Mouse (Mus musculus) monocyte, adult 2 months (primary cell): ENCODE data around the gene Bcdin3d.
"Not testable (repeated sequence)": the region's sequence is repeated elsewhere in the genome, so short reads cannot be mapped to it uniquely, and the experiment has no call there.

ENCODE experiments used
- DNase-seq, 2 experiments: peaks; one replicate each; pipeline ENCODE4 v3.0.0; 2022; ENCODE audit warnings: low spot score in 2 of 2, low read depth in 1 of 2

Bcdin3d gene

DNA sequence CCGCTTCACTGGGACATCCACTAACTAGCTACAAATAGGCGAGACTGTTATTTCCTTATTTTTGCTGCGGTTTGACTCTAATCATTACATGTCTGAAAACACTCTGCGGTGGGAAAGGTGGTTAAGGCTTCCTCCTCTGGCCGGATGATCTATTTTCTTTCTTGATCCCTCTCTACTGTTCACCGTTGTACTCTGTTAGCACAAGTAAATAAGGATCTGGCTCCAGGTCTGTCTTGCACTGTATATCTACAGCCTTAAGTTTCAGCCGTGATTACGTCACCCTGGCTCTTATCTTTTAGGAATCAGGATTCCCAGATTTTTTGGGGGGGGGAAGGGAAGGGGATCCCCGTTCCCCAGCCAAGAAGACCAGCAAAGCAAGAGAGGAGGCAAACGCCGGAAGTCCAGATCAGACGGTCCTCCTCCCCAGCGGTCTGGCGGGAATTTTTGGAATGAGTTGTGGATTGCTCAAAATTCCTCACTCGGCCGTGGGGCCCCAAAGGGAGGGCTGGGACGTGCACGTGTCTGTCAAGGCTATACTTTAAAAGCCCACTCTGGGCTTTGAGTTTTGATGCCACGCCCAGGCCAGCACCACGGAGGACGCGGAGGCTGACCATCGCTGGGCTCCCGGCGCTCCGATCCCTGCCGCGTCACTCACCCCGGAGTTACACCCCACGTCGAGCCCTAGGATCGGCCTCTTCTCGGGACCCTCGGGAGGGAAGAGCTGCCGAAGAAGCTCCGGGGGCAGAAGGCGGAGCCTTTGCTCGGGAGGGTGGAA lies 542 bp downstream of the Bcdin3d start:
- no peak for DNase-seq

DNA sequence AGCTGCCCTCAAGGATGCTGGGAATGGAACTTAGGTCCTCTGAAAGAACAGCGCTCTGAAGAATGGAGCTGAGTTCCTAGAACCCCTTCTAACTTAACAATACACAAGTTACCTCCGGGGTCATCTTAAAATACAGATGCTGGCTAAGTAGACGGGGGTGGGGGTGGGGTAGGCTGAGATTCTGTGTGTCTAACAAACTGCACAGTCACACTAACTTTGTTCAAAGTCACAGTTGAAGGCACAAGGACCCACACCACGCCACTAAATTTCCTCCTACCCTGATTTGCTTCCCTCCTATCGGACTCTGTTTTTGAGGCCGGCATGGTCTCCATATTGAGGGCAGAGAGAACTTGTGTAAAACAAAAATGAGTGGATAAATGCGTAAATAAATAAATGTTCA lies 1.6 kb downstream of the Bcdin3d start:
- DNase-seq, result no peak

DNA sequence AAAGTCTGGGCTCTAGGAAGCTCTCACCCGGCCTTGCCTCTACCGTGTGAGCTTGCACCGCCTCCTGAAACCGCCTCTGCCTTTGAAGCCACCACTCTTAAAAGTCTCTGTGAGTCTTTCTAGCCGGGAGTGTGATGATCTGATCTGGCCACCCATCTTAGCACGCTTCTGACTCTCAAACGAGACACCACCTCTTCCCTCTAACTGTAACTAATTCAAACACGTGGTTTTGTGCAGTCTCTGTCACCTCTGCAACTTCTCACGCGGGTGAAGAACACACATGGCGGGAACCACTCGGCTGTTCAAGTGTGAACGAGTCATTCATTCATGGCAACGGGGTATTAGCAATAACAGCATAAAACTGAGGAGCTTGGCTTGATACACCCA lies 2.9 kb downstream of the Bcdin3d start:
- no peak for DNase-seq

DNA sequence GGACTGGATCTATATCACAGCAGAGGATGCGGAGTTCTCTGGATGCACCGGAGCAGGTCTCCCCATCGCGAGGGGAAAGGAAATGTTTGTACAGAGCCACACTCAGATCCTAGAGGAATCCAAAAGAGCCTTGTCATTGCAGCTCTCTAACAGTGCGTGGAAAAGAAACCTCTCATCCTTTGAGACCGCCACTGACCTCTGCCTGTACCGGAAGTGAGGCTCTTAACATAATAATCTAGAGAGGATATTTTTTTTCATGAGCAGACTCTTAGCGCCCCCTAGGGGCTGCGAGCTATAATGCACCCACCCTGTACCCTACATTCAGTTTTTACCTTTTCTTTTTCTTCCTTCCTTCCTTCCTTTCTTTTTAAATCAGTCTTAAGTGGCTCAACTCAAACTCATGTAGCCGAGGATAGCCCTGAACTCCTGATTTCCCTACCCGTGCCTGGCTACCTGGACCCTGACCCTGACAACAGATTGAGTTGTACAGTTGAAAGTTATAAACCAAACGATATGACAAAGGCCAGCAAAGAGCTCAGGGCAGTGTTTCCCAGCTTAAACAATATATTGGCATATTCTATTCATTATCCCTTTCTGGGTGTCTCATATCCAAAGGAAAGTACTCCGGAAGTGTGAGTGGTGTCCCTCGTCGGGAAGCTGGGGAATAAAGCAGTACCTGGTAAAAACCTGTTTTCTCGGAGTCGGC lies 3.4 kb downstream of the Bcdin3d start:
- DNase-seq, result no peak

DNA sequence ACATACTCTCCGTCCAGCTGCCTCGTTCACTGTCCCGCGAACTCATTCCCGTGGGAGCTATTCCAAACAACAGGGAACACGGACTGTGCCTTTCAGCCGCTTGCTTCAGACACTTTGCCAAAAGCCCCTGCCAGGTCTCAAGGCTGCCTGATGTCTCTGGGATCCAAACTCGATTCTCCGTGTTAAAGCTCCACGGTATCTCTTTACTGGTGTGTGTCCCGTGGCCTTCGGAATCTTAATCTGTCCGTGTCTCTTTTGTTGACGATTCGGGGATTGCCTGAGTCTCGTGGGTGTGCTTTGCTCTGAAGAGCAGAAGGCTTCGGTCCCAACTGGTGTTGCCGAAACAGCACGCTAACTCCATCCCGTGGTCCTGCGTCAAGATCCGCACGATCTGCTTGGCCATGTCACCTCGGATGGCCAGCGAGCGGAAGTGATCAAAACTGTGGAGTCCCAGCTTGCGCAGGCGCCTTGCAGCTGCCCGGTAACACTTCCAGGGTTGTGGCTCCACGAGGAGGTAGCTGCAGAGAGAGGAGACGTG lies 4.2 kb downstream of the Bcdin3d start:
- DNase-seq, result no peak

DNA sequence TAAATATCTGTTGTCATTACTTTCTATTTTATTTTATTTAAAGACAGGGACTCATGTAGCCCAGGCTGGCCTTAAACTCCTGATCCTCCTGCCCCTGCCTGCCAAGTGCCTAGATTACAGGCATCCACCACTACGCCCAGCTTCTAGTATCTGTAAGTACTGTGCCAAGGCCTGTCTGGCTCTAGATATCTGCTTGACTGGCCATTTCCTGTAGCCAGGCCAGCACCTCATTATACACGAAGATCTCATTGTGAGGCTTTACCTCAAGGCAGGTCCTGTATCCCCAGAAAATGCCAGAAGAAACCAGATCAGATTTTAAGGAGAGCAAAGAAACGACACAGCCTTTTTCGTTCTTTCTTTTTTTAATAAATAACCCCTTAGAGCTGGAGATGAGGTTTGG lies 4.8 kb downstream of the Bcdin3d start:
- DNase-seq, result no peak

DNA sequence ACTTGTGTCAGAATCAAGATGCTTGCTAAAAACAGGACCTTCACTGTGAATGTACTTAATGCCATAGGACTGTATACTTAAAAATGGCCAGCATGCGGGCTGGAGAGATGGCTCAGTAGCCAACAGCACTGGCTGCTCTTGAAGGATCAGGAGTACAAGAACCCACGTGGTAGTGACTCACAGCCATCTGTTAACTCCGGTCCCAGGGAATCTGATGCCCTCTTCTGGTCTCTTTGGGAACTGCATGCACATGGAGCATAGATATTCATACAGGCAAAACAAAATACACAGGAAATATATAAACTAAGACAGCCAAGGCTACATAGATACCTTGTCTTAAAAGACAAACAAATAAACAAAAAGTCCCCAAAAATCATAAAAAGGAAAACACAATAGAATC lies 5.5 kb downstream of the Bcdin3d start:
- peak in 1 of 2 experiments; percentile 71 for DNase-seq

DNA sequence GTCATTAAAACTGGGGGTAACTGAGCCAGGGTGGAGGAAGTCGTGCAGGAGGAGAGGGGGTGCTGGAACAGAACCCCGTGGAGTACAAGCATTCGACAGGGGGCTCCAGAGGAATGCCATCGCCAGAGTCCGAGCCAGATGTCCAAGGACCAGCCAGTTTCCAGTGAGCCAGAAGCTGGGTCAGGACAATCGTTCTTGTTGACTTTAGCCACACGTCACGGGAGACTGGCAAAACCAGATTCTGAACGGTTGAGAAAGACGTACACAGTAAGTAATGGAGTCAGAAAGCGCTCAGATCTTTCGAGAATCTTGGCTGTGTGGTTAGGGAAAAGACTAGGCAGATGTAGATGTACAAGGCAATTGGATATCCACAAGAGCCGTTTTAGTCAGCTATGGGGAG lies 11.3 kb downstream of the Bcdin3d start:
- DNase-seq, result no peak

DNA sequence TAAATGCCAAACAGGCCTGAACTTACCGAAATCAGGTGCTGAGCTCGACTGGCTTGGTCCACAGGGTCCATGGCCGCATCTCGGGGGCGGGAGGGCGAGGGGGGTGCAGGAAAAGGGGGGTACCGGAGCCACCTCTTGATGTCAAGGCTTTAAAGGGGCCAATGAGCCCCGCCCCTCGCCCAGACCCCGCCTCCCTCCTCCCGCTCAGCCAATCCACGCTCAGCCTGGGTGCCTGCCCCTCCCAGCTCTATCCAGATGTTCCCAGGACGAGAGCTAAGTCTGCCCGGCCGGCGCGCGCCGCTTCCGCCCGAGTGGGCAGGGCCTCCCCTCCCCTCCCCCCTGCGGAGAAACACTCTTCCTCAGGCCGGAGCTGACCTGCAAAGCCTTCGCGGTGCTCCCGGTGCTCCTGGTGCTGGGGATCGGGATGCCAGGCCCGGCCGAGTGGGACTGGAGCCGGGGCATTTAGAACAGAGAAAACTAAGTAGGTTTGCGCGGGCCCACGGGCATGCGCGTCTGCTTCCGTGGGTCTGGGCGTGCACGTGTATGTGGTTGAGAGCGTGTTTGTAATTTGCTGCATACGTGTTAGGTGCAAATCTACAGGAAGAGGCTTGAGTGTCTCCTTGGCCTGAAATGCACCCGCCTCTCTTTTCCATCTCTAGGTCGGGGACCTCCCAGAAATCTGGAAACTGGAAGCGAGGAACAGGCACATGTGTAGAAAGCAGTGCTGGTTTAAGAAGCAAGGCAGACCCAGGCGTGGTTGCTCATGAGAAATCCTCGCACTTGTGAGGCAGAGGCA lies 16.7 kb downstream of the Bcdin3d start, which contains the start of gene Nckap5l:
Nckap5l (minus strand) TSS at position 143 of the 796 bp plus-strand sequence.
- peak; percentile 43 to 61 for DNase-seq

DNA sequence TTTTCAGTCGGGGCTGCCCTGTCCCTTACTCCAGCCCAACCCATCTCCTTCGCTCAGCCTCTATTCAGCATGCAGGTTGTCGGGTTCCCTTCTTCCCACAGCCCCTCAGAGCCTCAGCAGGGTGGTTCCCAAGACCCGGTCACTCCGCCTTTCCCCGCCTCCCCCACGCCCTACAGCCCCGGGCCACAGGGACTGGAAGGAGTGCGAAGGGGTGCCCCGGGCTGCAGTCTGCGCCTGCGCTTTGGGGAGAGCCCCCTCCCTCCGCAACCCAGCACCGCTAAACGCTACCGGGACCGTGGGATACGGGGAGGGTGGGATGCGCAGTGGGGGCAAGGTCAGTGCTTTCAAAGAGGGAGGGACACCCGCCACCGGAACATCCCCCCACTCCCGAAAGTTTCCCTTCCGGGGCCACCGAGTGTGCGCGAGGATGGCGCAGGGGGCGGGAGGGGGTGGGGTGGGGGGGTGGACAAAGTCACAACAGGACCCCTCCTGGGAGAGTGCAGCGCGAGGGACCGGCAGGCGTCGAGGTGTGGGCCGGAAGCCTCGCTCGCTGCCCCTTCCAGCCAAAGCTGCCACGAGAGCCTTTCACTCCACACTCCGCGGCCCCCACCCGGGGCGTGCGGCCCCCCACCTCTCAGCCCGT lies 17.4 kb downstream of the Bcdin3d start:
- peak in 1 of 2 experiments; percentile 6 for DNase-seq

DNA sequence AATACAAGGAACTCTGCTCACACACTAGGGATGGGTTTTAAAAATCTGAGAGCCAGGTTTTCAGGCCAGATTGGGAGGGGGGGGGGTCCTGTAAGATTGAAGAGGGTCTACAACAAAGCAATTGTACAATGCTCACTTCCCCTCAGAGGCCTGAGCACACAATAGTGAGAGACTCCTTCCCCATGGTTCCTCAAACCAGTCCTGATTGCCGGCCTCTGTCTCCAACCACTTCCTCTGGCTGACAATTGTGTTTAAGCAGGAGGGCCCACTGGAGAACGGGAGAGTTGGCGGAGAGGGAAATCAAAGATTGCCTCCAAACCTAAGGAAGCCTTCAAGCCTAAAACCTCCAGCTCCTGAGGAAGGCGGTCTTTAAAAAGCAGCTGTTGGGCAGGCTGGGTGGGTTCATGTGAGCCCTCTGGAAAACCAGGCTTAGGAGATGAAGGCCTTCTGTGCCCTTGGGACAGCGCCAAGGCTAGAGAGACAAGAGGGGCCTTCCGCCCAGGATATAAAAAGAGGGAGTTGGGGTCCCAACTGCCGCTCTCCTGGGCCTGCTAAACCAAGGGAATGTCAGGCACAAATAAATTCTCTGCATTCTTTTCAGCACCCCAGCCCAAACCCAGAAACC lies 18.1 kb downstream of the Bcdin3d start:
- peak in 1 of 2 experiments; percentile 11 for DNase-seq

DNA sequence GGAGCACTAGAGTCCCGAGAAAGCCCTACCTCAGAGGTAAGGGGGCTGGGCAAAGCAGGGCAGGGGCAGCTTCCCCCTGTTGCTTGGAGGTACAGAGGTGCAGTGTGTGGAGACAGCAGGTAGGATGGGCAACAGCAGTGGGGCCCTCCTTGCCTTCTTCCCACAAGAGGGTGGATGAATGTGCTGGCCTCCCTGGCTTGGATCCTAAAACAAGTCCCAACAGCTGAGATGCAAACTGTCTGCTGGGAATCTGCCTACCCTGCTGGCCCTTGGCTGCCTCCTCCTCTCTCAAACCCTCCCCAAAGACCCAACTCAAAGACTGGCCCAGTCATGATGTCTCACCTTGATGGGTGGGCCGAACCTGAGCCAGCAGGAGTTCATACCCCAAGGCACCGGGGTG lies 19.1 kb downstream of the Bcdin3d start:
- no peak for DNase-seq

DNA sequence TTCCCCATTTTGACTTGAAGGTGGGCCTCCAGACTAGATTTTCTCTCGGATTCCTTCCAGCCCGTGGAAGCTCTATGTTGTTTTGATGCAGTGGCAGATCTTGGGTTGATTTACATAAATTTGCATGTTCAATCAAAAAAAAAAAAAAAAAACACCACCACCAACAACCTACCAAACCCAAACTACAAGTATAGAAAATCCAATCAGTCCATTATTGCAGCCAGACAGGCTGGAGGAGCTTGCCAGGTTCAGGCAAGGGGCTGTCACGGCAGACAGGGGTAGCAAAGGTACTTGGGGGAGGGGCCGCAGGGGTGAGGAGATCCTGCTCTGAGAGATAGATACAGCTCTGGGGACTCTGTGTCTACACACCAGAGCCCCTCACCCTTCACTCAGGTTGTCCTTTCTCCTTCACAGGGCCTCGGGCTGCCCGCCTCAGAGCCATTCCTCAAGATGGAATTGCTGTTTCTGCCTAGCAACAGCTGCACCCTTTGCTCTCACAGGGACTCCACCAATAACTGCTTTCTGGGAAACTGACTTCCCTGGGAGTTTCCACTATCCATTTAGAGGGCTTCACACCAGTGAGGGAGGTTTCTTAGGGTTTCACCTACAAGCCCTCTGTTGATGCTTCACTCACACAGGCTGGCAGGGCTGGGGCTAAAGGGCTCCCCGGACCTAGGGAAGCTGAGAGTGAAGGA lies 19.8 kb downstream of the Bcdin3d start:
- no peak for DNase-seq

DNA sequence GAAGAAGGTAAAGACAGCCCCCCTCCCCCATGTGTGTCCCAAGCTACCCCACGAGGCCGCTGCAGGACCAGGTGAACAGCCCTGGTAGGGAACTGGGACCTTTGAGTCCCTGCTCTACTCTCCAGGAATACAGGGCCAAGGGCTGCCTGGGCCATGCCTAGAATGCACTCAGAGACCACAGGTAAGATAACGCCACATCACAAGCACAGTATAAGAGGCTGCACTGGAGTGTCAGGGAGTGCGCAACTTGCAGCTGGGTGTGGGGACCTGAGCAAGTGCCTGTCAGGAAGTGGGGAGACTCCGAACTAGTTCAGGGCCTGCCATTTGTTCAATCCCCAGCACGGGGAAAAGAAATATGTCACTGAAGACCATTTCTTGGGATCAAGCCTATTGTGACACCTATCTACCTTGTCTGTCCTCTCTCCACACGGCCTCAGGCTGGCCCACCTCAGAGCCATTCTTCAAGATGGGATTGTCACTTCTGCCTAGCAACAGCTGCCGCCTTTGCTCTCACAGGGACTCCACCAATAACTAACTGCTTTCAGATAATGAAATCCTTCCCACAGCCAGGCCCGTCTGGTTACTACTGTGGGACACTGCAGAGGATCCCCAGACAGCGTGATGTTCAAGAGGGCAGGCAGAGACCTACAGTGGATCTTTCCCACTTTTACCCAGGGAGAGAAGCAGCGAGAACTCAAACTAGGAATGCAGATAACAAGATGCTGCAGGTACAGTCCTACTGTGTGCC lies 21.2 kb downstream of the Bcdin3d start:
- no peak for DNase-seq

DNA sequence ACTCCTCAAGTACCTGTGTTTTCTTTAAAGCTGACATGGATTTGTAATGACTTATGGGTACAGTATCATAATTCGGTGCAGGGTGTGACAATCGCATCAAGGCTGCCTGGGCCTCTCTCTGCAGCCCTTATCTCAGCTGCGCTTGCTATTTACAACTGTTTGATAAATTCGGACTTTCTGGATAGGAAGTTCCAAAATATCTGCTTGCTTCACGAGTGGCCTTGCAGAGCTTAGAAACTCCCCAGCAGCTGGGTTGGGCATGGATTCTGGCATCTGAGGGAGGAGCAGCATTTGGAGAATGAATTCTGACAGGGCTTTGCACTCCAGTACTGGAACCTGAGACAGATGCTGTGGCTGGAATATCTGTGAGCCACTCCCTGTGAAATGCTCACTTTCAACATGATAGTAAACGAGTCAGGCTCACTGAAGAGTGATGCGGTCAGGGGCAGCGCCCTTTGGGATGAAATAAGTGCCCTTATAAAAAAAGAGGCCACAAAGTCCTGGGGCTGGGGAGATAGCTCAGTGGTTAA lies 24.7 kb downstream of the Bcdin3d start:
- no peak for DNase-seq

DNA sequence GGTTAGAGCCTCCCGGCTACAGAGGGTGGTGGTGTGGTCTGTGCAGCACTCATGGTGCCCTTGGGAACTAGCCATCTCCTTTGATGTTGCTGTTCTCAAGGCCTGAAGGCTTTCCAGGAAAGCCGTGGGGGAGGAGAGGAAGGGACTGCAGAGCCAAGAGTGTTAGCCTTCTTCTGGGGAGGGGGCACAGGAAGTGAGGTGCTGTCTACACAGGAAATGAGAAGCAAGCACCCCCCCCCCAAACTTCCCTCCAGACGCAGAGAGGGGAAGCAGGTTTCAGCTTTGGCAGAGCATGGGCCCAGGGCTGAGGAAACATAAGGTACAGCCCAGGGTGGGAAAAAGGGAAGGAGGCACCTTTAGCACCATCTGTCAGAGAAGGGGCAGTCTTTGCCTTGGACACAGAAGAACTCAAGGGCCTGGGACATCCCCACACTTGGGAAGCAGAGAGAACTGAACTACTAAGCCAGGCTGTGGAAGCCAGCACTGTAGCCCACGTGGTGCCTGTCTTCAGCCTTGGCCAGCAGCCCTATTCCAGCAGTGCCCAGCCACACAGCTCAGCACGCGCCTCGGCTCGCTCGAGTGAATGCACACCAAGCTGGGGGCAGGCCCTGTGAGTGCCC lies 25.3 kb downstream of the Bcdin3d start:
- no peak for DNase-seq

DNA sequence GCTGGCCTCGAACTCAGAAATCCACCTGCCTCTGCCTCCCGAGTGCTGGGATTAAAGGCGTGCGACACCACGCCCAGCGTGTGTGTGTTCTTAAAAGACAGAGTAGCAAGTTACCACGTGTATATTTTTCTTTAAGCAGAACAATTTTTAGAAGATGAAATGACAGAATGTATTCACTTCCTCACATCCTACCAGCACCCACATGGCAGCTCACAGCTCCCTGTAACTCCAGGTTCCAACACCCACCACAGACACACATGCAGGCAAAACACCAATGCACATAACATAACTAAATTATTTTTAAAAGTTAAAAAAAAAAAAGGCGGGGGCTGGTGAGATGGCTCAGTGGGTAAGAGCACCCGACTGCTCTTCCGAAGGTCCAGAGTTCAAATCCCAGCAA lies 28.4 kb downstream of the Bcdin3d start:
- not testable (repeated sequence) for DNase-seq

DNA sequence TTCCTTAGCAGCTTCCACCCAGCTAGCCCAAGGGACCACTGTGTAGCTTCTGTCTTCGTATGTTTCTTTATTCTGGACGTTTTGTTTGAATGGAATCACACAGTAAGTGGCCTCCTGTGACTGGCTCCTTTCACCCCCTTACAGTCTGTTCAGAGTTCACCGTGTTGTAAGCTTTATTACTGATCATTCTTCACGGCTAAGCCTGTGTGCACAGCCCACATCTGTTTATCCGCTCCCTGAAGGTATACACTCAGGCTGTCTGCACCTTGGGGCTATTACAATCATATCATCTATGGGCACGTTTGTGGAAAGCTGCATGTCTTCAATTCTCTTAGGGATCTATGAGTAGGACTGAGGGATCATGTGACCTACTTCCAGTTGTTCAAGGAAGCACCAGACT lies 29.0 kb downstream of the Bcdin3d start:
- DNase-seq, result no peak

DNA sequence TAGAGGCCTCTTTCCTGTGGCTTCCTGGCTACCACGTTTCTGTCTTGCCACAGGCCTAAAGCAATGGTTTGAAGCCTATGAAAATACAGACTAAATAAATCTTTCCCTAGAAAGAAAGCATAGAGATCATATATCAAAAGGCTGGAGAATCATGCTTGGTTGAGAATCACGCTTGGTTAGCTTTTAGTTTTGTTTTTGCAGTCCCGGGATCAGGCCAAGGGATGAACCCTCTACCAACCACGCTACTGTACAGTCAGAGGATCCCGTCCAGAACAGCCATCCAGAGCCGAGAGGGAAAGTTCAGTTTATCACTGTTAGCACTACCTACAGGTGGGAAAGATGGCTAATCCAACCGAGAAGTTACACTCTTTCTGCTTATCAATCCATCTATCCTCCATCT lies 32.2 kb downstream of the Bcdin3d start:
- no peak for DNase-seq
